Mouse (Mus musculus): Measurements from ENCODE around the gene Msrb2.

DNA sequence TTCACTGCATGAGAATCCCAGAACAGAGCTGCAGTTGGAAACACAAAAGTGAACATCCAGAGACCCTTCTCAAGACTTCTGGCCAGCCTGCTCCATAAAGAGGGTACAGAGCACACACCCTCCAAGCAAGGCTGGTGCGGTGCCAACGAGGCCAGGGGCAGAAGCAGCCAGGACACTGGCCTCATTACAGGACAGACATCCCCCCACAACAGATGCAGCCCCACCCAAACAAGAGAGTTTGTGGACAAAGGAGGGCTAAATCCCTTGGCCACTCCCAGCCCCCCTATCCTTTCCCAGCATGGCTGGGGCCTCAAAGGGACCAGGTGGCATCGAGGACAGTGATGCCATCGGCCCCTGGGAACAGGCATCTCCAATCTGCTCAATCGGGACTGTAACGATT, 51.8 kb downstream of the Msrb2 start:
- no peak for TF ChIP-seq CTCF (IDR thresholded peaks at IDR 0.05; ENCODE audit: low read depth)
- TF ChIP-seq EP300 (IDR thresholded peaks at IDR 0.05; ENCODE audit: low read depth), result no peak

Measured in liver, postnatal 0 days (tissue).